Mouse (Mus musculus) cortical plate, adult 2 months (tissue): ENCODE results near the gene Aak1. TPM values are rescaled to one million over a fixed set of nuclear protein-coding genes. Genes with fewer than 3 reads are reported as not detected.

ENCODE experiments used
- H3K27ac ChIP-seq: fragments of 200-500 bp; 2 replicates; pipeline ENCODE4 v1.5.1; 2012; ENCODE audit warnings: low read length, control low read depth, inconsistent platforms; ENCODE audit not compliant: insufficient read depth
- H3K4me1 ChIP-seq: fragments of 200-500 bp; 2 replicates; pipeline ENCODE4 v1.6.1; 2011; ENCODE audit warnings: low read length; ENCODE audit not compliant: control insufficient read depth, insufficient read depth
- H3K4me3 ChIP-seq: fragments of 200-500 bp; 2 replicates; pipeline ENCODE4 v1.5.1; 2011; ENCODE audit warnings: mild to moderate bottlenecking, low read length, control low read depth; ENCODE audit not compliant: insufficient read depth
- CTCF ChIP-seq: fragments of 200-500 bp; IDR thresholded peaks from 2 replicates; pipeline ENCODE4 v1.5.1; 2011; ENCODE audit warnings: mild to moderate bottlenecking, control low read depth, low read length; ENCODE audit not compliant: insufficient read depth; ENCODE audit errors: extremely low read depth
- POLR2A ChIP-seq: fragments of 200-500 bp; IDR thresholded peaks from 2 replicates; pipeline ENCODE4 v1.6.1; 2011; ENCODE audit warnings: mild to moderate bottlenecking, low read length, control low read depth; ENCODE audit not compliant: insufficient read depth; ENCODE audit errors: extremely low read depth
- polyA plus RNA-seq: library from polyadenylated mRNA; depleted of rRNA; stranded (reverse); fragments of >200 nt; gene quantifications from 2 replicates; pipeline ENCODE4 v1.2.3, GENCODE M21; 2012

The Aak1 gene
- polyA plus RNA-seq, 1 experiment, result 152 TPM

DNA sequence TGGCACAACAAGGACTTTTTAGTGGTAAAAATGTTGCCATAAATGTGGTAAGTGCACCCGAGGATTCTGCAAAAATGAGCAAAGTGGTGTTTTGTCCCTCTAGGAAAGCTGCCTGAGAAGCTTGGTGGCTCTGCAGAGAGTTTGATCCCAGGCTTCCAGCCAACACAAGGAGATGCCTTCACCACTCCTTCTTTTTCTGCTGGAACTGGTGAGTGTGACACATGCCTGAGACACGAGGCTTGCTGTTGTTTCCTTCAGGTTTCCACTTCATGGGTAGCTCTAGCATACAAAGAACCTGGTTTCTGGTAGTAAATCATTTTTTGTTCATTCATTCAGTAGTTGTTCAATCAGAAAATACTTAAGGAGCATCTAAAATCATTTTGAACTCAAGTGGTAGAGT, 117.8 kb downstream of the Aak1 start:
- Histone ChIP-seq H3K4me3 (no peak overlapping the region), H3K4me1 (peaks cover 3% of the 10 kb centered on the region; the same call in 1 of the 2 replicates), H3K27ac (no peak overlapping the region)
- TF ChIP-seq POLR2A, result no peak
- no peak for TF ChIP-seq CTCF

DNA sequence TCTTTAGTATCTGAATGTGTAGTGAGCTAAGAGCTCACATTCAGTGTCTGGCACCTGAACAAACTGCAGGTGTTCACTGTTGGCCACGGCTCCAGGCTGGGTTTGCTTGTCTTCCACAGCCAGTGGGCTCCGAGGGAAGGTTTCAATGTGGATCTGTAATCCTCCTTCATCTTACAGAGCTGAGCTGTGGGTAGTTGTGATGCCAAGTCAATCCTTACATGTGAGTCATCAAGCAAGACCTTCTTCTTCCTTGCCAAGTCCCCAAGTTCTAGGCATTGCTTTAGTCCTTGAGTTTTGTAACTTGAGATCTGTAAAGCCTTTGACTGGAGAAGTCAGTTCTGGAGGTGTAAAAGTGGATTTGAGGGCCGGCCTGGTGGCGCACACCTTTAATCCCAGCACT, 124.6 kb downstream of the Aak1 start:
- Histone ChIP-seq H3K4me3 (no peak overlapping the region), H3K4me1 (no peaks in the 10 kb centered on the region; the same call in 1 of the 2 replicates), H3K27ac (no peak overlapping the region)
- TF ChIP-seq CTCF (no peak), POLR2A (no peak)

DNA sequence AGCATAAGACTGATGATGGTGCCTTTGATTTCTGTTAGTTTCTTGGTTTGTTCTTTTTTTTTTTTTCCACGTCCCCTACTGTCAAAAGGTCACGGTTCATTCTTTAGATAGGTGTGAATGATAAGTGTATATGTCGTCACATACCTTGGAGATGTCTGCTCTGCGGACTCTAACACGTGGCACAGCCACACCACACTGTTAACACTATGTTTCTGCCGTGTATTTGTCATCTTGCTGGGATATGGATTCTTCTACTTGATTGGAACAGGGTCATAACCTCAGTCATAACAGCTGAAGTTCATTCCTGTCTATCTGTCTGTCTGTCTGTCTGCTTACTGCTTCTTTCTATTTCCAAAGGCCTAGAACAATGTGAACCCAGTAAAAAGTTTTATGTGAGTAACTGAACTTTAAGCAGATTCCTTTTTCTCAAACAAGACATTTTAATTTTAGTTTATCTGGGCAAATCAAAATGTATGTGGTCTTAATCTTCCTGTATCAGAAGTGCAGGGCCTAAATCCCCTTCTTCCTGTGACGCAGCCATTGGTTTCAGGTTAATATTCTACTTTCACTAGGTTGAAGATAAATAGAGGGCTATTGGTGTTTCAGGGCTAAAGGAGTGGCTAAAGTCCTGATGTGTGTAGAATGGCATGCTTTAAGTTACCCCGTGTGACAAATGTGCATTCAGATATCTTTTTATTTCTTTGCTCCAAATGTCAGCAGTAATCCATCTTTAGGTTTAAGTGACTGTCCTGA, 129.0 kb downstream of the Aak1 start:
- Histone ChIP-seq H3K4me3 (no peak overlapping the region), H3K4me1 (no peaks in the 10 kb centered on the region; the same call in 1 of the 2 replicates), H3K27ac (no peak overlapping the region)
- TF ChIP-seq CTCF (no peak), POLR2A (no peak)

DNA sequence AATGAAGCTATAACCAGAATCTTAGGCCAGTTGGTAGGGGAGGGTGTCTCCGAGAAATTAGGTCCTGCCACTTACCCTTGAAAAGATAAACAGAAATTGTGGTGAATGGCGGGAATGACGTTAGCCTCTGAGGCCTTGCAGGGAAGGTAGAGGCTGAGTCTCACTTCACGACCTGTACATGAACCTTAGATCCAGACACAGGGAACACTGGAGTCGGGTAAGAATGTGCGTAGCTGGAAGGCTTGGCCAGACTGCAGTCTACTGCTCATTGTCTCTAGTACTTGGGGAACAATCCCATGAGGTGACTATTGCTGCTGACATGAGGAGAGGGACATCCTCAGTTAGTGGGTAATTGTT, 129.6 kb downstream of the Aak1 start:
- no peak for TF ChIP-seq CTCF
- TF ChIP-seq POLR2A, result no peak
- Histone ChIP-seq H3K4me1 (no peaks in the 10 kb centered on the region; the same call in 1 of the 2 replicates), H3K27ac (no peak overlapping the region), H3K4me3 (no peak overlapping the region)

DNA sequence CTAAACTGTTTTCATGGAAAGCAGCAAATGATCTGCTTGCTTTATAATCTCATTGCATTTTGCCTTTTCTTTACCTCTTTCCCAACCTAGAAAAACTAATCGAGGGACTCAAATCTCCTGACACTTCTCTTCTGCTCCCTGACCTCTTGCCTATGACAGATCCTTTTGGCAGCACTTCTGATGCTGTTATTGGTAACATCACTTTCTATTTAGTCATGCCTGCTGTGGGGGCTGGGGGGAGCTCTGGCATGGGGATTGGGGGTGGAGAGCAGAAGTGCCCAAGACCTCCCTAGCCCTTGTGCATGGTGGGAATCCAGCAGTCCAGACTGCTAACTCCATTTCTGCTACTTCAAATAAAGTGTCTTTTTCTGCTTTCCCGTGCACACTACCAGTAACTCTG, 131.9 kb downstream of the Aak1 start:
- no peak overlapping the region for H3K27ac ChIP-seq
- H3K4me3 ChIP-seq, result no peak overlapping the region
- no peaks in the 10 kb centered on the region for H3K4me1 ChIP-seq
- no peak for TF ChIP-seq POLR2A

DNA sequence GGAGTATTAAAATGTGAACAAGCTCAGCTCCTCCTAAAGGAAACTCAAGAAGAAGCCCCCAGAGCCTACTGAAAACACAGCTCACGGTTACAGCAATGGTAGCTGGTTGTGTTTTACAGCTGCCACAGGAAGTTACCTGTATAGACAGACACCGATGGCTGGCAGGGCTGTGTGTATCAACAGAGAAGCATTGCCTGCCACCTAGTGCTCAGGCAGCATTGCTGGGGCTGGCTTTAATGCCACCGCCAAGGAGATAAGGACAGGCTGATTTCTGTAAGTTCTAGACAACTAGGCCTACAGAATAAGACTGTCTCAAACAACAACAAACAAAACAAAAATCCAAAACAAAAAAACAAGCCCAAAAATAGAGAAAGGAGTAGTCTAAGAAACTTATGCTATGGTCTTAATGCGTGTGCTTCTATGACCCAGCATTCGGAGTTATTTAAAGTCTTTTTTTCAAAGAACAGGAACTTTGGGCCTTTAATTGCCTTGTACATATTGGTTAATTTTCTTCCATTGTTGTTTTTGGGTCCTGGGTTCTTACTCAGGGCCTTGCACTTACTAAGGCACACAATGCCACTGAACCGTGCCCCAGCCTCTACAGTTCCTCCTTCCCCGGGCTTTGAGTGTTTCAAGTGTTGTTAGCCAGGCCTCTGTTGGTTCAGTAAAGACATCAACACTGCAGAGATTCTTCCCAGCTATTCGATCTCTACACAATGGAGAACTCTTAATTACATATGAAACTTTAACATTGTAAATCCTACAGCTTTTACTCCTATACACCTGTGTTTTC, 136.2 kb downstream of the Aak1 start:
- Histone ChIP-seq H3K27ac (no peak overlapping the region), H3K4me1 (no peaks in the 10 kb centered on the region; the same call in 1 of the 2 replicates), H3K4me3 (no peak overlapping the region)
- TF ChIP-seq POLR2A (no peak), CTCF (no peak)

DNA sequence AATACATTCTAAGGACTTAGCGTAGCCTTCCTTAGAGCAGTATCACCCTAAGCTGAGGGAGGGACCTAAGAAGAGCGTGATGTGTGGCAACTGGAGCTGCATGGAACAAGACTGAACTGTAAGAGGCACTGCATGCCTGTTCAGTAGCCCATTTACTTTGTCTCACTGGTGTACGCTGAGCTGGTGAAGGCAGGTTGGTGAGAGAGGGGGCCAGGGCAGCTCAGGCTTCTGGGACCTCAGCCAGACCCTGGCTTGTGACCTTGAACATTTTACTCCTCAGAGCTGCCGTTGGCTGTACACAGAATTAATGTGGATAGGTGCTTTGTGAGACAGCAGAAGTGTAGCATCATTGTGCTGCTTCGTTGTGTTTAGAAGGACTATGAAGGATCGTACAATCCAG, 140.3 kb downstream of the Aak1 start:
- no peak overlapping the region for H3K27ac ChIP-seq
- TF ChIP-seq POLR2A, result no peak
- no peak for TF ChIP-seq CTCF

DNA sequence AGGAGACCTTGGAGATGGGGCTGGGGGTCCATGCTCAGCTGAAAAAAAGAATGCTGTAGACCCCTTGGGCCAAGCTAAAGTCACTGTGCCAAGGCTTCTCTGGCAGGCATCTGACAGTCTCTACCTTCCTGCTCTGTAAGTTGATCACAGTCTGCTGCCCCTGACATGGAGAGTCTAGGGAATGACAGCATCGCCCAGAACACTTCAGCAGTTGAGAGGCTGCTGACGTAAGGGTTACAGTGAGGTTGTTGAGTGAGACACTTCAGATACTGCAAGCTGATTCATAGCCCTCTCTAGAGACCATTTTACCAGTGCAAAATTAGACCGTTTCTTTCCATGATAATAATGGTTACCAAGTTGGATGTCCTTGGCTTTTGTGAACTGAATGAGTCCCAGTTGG, 141.7 kb downstream of the Aak1 start:
- Histone ChIP-seq H3K4me3 (no peak overlapping the region), H3K4me1 (peaks cover 3% of the 10 kb centered on the region), H3K27ac (no peak overlapping the region)
- TF ChIP-seq CTCF, result no peak
- no peak for TF ChIP-seq POLR2A

More for the DNA sequence above, 140.3 kb downstream of the Aak1 start:
- Histone ChIP-seq H3K4me3 (no peak overlapping the region), H3K4me1 (no peaks in the 10 kb centered on the region; the same call in 1 of the 2 replicates)

DNA sequence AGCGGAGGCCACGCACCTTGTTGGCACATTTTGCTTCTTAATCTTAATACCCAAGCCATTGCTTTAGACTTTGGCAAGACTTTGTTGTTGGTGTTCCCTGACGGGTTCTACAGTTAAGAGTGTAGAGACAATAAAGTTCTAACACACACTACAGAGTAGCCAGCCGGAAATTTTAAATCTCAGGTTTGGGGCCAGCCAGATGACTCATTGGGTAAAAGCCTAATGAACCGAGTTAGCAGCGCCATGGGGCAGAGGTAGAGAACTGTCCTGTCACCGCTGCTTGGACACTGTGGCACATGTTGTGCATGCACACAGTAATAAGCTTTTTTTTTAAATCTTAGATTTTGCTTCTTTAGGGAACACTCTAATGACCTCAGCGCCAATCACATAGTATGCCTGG, 143.0 kb downstream of the Aak1 start:
- no peak for TF ChIP-seq POLR2A
- TF ChIP-seq CTCF, result no peak
- H3K4me3 ChIP-seq, result no peak overlapping the region

DNA sequence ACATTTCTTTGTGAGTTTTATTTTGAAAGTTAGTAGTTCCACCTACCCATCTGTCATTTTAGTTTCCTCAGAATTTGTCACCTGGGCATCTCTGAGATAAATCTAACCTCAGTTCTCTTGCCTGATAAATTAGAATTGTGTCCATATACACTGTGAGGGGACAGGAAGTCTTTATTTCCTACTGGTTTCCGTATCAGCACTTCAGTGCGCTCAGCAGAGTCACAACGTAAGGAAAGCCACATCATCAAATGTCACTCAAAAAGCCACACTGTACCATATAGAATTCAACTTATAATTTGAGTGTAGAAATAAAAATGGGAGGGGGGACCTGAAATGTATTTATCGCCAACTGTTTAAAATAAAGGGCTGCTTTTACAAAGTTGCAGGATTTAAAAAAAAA, 144.9 kb downstream of the Aak1 start:
- TF ChIP-seq CTCF, result no peak
- no peak for TF ChIP-seq POLR2A
- H3K4me1 ChIP-seq, result peaks cover 5% of the 10 kb centered on the region
- H3K27ac ChIP-seq, result no peak overlapping the region
- no peak overlapping the region for H3K4me3 ChIP-seq

More for the DNA sequence above, 143.0 kb downstream of the Aak1 start:
- peaks cover 3% of the 10 kb centered on the region for H3K4me1 ChIP-seq
- H3K27ac ChIP-seq, result no peak overlapping the region
